Mouse (Mus musculus): ENCODE results near the gene Olfr943. TPM values are rescaled to one million over a fixed set of nuclear protein-coding genes. Genes with fewer than 3 reads are reported as not detected.

Olfr943 gene
- polyA plus RNA-seq (2014; fragmentation: Nextera tagmentation; extraction: Ambion mirVana), result not detected in 2 replicates

- Histone ChIP-seq H3K4me2 (ENCODE audit: low read length) (no peak within 1 kb of the TSS), H3K4me1 (ENCODE audit: control insufficient read depth, insufficient read depth, low read length) (no peaks in the 10 kb centered on the region), H3K27ac (replicated peaks; ENCODE audit: low read depth, low read length) (no peak within 1 kb of the TSS), H3K4me3 (replicated peaks; ENCODE audit: low read depth, low read length) (no peak within 1 kb of the TSS), H3K36me3 (ENCODE audit: control insufficient read depth, insufficient read depth, low read length) (no peaks in the 10 kb centered on the region), H3K9ac (replicated peaks; ENCODE audit: low read length) (no peak within 1 kb of the TSS), H3K27me3 (ENCODE audit: control insufficient read depth, insufficient read depth, low read length) (no peaks in the 10 kb centered on the region), H3K9me3 (ENCODE audit: control insufficient read depth, low read length) (no peaks in the 10 kb centered on the region)
- DNase-seq, result no peak
- 92% methylated on average over 5 of the region's 5 CpGs for WGBS
- no peak for ATAC-seq (ENCODE audit: low FRiP score, low TSS enrichment)
Measured at GRCm38 (mm10) chr9:39166004-39166403, at the start of gene Olfr943. Olfr943 (plus strand) TSS chr9:39166304.

DNA sequence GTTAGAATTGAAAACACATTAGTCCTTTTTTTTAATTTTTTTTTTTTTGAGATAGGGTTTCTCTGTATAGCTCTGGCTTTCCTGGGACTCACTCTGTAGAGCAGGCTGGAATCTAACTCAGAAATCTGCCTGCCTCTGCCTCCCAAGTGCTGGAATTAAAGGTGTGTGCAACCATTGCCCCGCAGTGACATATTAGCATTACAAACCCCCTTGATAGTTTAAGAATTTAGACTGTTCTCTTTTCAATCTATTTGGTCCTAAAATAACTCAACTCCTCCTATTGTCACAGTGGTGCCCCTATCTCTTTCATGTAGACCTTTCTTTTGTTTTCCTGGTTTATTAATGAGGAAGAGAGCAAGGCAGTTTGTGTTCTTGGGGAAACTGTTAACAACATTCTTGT, 38.8 kb upstream of the Olfr943 start:
- Histone ChIP-seq H3K27ac (replicated peaks; ENCODE audit: low read depth, low read length) (no peak overlapping the region), H3K4me3 (replicated peaks; ENCODE audit: low read depth, low read length) (no peak overlapping the region), H3K4me1 (ENCODE audit: control insufficient read depth, insufficient read depth, low read length) (no peaks in the 10 kb centered on the region), H3K27me3 (ENCODE audit: control insufficient read depth, insufficient read depth, low read length) (no peaks in the 10 kb centered on the region), H3K9me3 (ENCODE audit: control insufficient read depth, low read length) (no peaks in the 10 kb centered on the region), H3K9ac (replicated peaks; ENCODE audit: low read length) (no peak overlapping the region), H3K36me3 (ENCODE audit: control insufficient read depth, insufficient read depth, low read length) (no peaks in the 10 kb centered on the region), H3K4me2 (ENCODE audit: low read length) (no peak overlapping the region)
- WGBS, result 74% methylated on average over 1 of the region's 1 CpGs
- ATAC-seq (ENCODE audit: low FRiP score, low TSS enrichment), result no peak
- no peak for DNase-seq

- no peak within 1 kb of the TSS for H3K27ac ChIP-seq (replicated peaks; ENCODE audit: low read depth, low read length)
- no peak within 1 kb of the TSS for H3K4me2 ChIP-seq (ENCODE audit: low read length)
- ATAC-seq (ENCODE audit: low FRiP score, low TSS enrichment) (no peak), DNase-seq (no peak)
- no peak within 1 kb of the TSS for H3K9ac ChIP-seq (replicated peaks; ENCODE audit: low read length)
- no peak within 1 kb of the TSS for H3K4me3 ChIP-seq (replicated peaks; ENCODE audit: low read depth, low read length)
- no peaks in the 10 kb centered on the region for H3K36me3 ChIP-seq (ENCODE audit: control insufficient read depth, insufficient read depth, low read length)
- no peaks in the 10 kb centered on the region for H3K4me1 ChIP-seq (ENCODE audit: control insufficient read depth, insufficient read depth, low read length)
- H3K27me3 ChIP-seq (ENCODE audit: control insufficient read depth, insufficient read depth, low read length), result no peaks in the 10 kb centered on the region
- H3K9me3 ChIP-seq (ENCODE audit: control insufficient read depth, low read length), result no peaks in the 10 kb centered on the region
Measured at GRCm38 (mm10) chr9:39127831-39128230, 38.3 kb upstream of the Olfr943 start, which contains the start of gene Olfr27. Olfr27 (plus strand) TSS chr9:39128131.

GRCm38 (mm10) chr9:39152401-39152800, 13.7 kb upstream of the Olfr943 start:
- Histone ChIP-seq H3K9ac (replicated peaks; ENCODE audit: low read length) (no peak overlapping the region), H3K4me3 (replicated peaks; ENCODE audit: low read depth, low read length) (no peak overlapping the region), H3K27ac (replicated peaks; ENCODE audit: low read depth, low read length) (no peak overlapping the region), H3K27me3 (ENCODE audit: control insufficient read depth, insufficient read depth, low read length) (no peaks in the 10 kb centered on the region), H3K4me2 (ENCODE audit: low read length) (no peak overlapping the region), H3K9me3 (ENCODE audit: control insufficient read depth, low read length) (no peaks in the 10 kb centered on the region), H3K36me3 (ENCODE audit: control insufficient read depth, insufficient read depth, low read length) (no peaks in the 10 kb centered on the region), H3K4me1 (ENCODE audit: control insufficient read depth, insufficient read depth, low read length) (no peaks in the 10 kb centered on the region)
- DNase-seq (no peak), ATAC-seq (ENCODE audit: low FRiP score, low TSS enrichment) (no peak)
- WGBS, result 71% methylated on average over 1 of the region's 1 CpGs

- ATAC-seq (ENCODE audit: low FRiP score, low TSS enrichment), result no peak
- Histone ChIP-seq H3K9me3 (ENCODE audit: control insufficient read depth, low read length) (no peaks in the 10 kb centered on the region), H3K4me2 (ENCODE audit: low read length) (no peak within 1 kb of the TSS), H3K27ac (replicated peaks; ENCODE audit: low read depth, low read length) (no peak within 1 kb of the TSS), H3K9ac (replicated peaks; ENCODE audit: low read length) (no peak within 1 kb of the TSS), H3K27me3 (ENCODE audit: control insufficient read depth, insufficient read depth, low read length) (no peaks in the 10 kb centered on the region), H3K4me3 (replicated peaks; ENCODE audit: low read depth, low read length) (no peak within 1 kb of the TSS), H3K4me1 (ENCODE audit: control insufficient read depth, insufficient read depth, low read length) (no peaks in the 10 kb centered on the region), H3K36me3 (ENCODE audit: control insufficient read depth, insufficient read depth, low read length) (no peaks in the 10 kb centered on the region)
- DNase-seq, result no peak
Measured at GRCm38 (mm10) chr9:39201620-39202019, 35.5 kb downstream of the Olfr943 start, which contains the start of gene Olfr944. Olfr944 (plus strand) TSS chr9:39201920.

Other genes with a start within 250 kb of the Olfr943 start
- not detected in 2 replicates for gene Olfr930, start 236.5 kb upstream of the Olfr943 start, polyA plus RNA-seq (2014; fragmentation: Nextera tagmentation; extraction: Ambion mirVana)
- not detected in 2 replicates for gene Olfr933, start 194.0 kb upstream of the Olfr943 start, polyA plus RNA-seq (2014; fragmentation: Nextera tagmentation; extraction: Ambion mirVana)
- not detected in 2 replicates for gene Olfr934, start 178.0 kb upstream of the Olfr943 start, polyA plus RNA-seq (2014; fragmentation: Nextera tagmentation; extraction: Ambion mirVana)
- not detected in 2 replicates for gene Olfr935, start 166.6 kb upstream of the Olfr943 start, polyA plus RNA-seq (2014; fragmentation: Nextera tagmentation; extraction: Ambion mirVana)
- not detected in 2 replicates for gene Olfr146, start 142.9 kb upstream of the Olfr943 start, polyA plus RNA-seq (2014; fragmentation: Nextera tagmentation; extraction: Ambion mirVana)
- not detected in 2 replicates for gene Olfr937, start 101.4 kb upstream of the Olfr943 start, polyA plus RNA-seq (2014; fragmentation: Nextera tagmentation; extraction: Ambion mirVana)
- gene Olfr938, start 87.4 kb upstream of the Olfr943 start, polyA plus RNA-seq (2014; fragmentation: Nextera tagmentation; extraction: Ambion mirVana), result not detected in 2 replicates
- not detected in 2 replicates for gene Olfr27, start 38.2 kb upstream of the Olfr943 start, polyA plus RNA-seq (2014; fragmentation: Nextera tagmentation; extraction: Ambion mirVana)
- gene Olfr944, start 35.6 kb downstream of the Olfr943 start, polyA plus RNA-seq (2014; fragmentation: Nextera tagmentation; extraction: Ambion mirVana), result not detected in 2 replicates
- not detected in 2 replicates for gene Olfr1537, start 83.7 kb downstream of the Olfr943 start, polyA plus RNA-seq (2014; fragmentation: Nextera tagmentation; extraction: Ambion mirVana)
- not detected in 2 replicates for gene Olfr945, start 110.5 kb downstream of the Olfr943 start, polyA plus RNA-seq (2014; fragmentation: Nextera tagmentation; extraction: Ambion mirVana)
- not detected in 2 replicates for gene Olfr948, start 159.7 kb downstream of the Olfr943 start, polyA plus RNA-seq (2014; fragmentation: Nextera tagmentation; extraction: Ambion mirVana)
- not detected in 2 replicates for gene Olfr951, start 221.1 kb downstream of the Olfr943 start, polyA plus RNA-seq (2014; fragmentation: Nextera tagmentation; extraction: Ambion mirVana)

Data from midbrain, embryonic 14.5 days (tissue).